In genomic region chr19:42004258-42004657, GRCm38 (mm10) we compare ENCODE assay signal across 14 mouse cellular contexts. TPM values are rescaled to one million over a fixed set of nuclear protein-coding genes. Genes with fewer than 3 reads are reported as not detected.
"Had no signal": no experiment of that assay in that cellular context is flagged by ENCODE, and none has a peak within 500 bp of the region (broad histone marks: within the 10 kb centered on the region; RNA-seq: fewer than 3 reads in every experiment).

No protein-coding gene starts in this region.

- DNase-seq: kidney, postnatal 14 days; left cerebral cortex, postnatal 4 days; lung, adult 18-20 months; right cerebral cortex, postnatal 14 days; thymus, postnatal 36 days had no signal

- H3K9me3 ChIP-seq: limb, embryonic 13.5 days; midbrain, embryonic 13.5 days; stomach, embryonic 15.5 days had no signal

- H3K36me3 ChIP-seq: limb, embryonic 13.5 days; midbrain, embryonic 13.5 days; stomach, embryonic 15.5 days had no signal

- H3K9ac ChIP-seq: limb, embryonic 13.5 days; liver, embryonic 14.5 days; midbrain, embryonic 13.5 days; stomach, embryonic 15.5 days had no signal

- H3K27ac ChIP-seq: limb, embryonic 13.5 days; liver, embryonic 14.5 days; midbrain, embryonic 13.5 days; stomach, embryonic 15.5 days had no signal

- H3K4me2 ChIP-seq: limb, embryonic 13.5 days; midbrain, embryonic 13.5 days; stomach, embryonic 15.5 days had no signal

- H3K4me3 ChIP-seq: limb, embryonic 13.5 days; midbrain, embryonic 13.5 days; stomach, embryonic 15.5 days had no signal

- ATAC-seq: midbrain, embryonic 13.5 days had no signal

- H3K4me1 ChIP-seq: midbrain, embryonic 13.5 days had no signal

- H3K27me3 ChIP-seq: limb, embryonic 13.5 days; midbrain, embryonic 13.5 days; stomach, embryonic 15.5 days had no signal

RNA-seq across cellular contexts. Expression of gene Ankrd2, which starts 31.5 kb away (rescaled TPM):
- total RNA-seq: left cerebral cortex, postnatal 4 days; megakaryocyte progenitor cell, adult 5-6 weeks had no signal
- polyA plus RNA-seq: large intestine, adult 2 months had no signal

RNA-seq across cellular contexts. Expression of gene 4933411K16Rik, which starts 47.8 kb away (rescaled TPM):
- total RNA-seq: megakaryocyte progenitor cell, adult 5-6 weeks; midbrain, postnatal 0 days had no signal
- polyA plus RNA-seq: lung, embryonic 16.5 days; midbrain, embryonic 13.5 days; midbrain, postnatal 0 days; stomach, embryonic 15.5 days; thymus, postnatal 0 days had no signal
